Mouse (Mus musculus) forebrain, embryonic 13.5 days (tissue): ENCODE measurements at regions not wholly inside any gene's neighbourhood (a gene's known extent, or its start where the extent isn't known, plus 50 kb on each side); places are given as distances from the start of the nearest gene placed in this dataset.

Experiments used
- ATAC-seq: fragments of 200-750 bp; cut with Nextera tagmentation; 2 replicates; pipeline ENCODE4 v1.8.0; 2017
- H3K27ac ChIP-seq: fragments of 300-500 bp; sonication (generic); 2 replicates; pipeline ENCODE4 v1.5.1; 2015; ENCODE audit warnings: inconsistent platforms, mild to moderate bottlenecking, moderate library complexity
- H3K27me3 ChIP-seq: fragments of 300-500 bp; sonication (generic); 2 replicates; pipeline ENCODE4 v1.6.1; 2015; ENCODE audit warnings: mild to moderate bottlenecking, inconsistent platforms
- H3K36me3 ChIP-seq: fragments of 300-500 bp; sonication (generic); 2 replicates; pipeline ENCODE4 v1.6.1; 2015; ENCODE audit warnings: mild to moderate bottlenecking, inconsistent platforms; ENCODE audit not compliant: poor library complexity, severe bottlenecking
- H3K4me1 ChIP-seq: fragments of 300-500 bp; sonication (generic); 2 replicates; pipeline ENCODE4 v1.6.1; 2015; ENCODE audit warnings: inconsistent platforms
- H3K4me2 ChIP-seq: fragments of 300-500 bp; sonication (generic); 2 replicates; pipeline ENCODE4 v1.6.1; 2015; ENCODE audit warnings: inconsistent platforms, mild to moderate bottlenecking, moderate library complexity
- H3K4me3 ChIP-seq: fragments of 300-500 bp; sonication (generic); 2 replicates; pipeline ENCODE4 v1.5.1; 2015; ENCODE audit warnings: mild to moderate bottlenecking, inconsistent platforms
- H3K9ac ChIP-seq: fragments of 300-500 bp; sonication (generic); 2 replicates; pipeline ENCODE4 v1.6.1; 2015; ENCODE audit warnings: mild to moderate bottlenecking, inconsistent platforms
- H3K9me3 ChIP-seq: fragments of 300-500 bp; sonication (generic); replicated peaks from 2 replicates; pipeline ENCODE4 v1.6.1; 2016; ENCODE audit warnings: inconsistent platforms
- WGBS: fragments of 180-500 bp; shearing (Covaris S2); methylation state at CpG from one replicate; pipeline ENCODE4 v1.1.7; 2015; 5-methylcytosine and 5-hydroxymethylcytosine counted together

DNA sequence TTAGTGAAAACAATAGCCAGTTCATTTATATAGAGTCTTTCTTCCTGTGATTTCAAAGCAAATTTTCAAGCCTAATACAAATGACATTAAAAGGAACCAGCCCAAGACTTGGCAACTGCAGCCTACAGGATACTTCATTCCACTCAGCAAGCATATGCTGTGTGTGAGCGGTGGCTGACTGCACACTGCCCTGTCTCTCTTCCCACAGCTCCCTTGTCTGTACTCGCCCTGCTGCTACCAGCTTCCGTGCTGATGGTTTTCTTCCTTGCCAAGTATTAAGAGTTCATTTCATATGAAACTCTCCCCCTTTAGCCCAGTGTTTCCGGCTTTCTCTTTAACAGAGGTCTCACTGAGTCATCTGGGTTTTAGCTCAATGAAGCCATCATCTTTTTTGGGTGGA is 73.9 kb upstream of the Gm15217 start:
- peaks cover 4% of the 10 kb centered on the region; the same call in 1 of the 2 replicates for H3K4me1 ChIP-seq
- no peak overlapping the region for H3K27ac ChIP-seq
- 69% methylated on average over 4 of the region's 4 CpGs for WGBS
- ATAC-seq = no peak
- no peaks in the 10 kb centered on the region for H3K9me3 ChIP-seq
- H3K27me3 ChIP-seq = no peaks in the 10 kb centered on the region
- no peak overlapping the region for H3K4me3 ChIP-seq
- H3K9ac ChIP-seq = no peak overlapping the region
- no peak overlapping the region for H3K4me2 ChIP-seq
- H3K36me3 ChIP-seq = no peaks in the 10 kb centered on the region

DNA sequence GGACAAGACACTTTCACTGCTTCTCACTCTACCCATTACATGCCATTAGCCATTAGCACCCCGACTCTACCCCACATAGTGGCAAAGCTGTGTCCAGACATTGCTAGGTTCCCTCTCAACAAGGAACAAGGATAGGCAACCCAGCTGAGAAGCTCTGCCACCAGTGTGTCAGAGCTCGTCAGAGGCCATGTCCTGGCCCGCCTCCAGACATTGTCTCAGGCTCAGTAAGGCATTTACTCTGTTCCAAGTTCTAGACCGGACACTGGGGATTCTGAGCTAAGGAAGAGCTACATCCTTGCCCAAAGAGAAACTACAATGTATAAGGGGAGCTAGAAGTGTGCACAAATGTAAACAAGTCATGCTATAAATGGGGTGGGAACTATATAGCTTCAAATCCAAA is 66.2 kb upstream of the Gm15217 start:
- H3K36me3 ChIP-seq = no peaks in the 10 kb centered on the region
- ATAC-seq = no peak
- no peak overlapping the region for H3K9ac ChIP-seq
- 83% methylated on average over 4 of the region's 4 CpGs for WGBS
- H3K4me2 ChIP-seq = no peak overlapping the region
- H3K27ac ChIP-seq = no peak overlapping the region
- H3K4me1 ChIP-seq = no peaks in the 10 kb centered on the region
- no peaks in the 10 kb centered on the region for H3K9me3 ChIP-seq
- no peaks in the 10 kb centered on the region for H3K27me3 ChIP-seq
- no peak overlapping the region for H3K4me3 ChIP-seq

GRCm38 (mm10) chr14:46316521-46316920 is 62.7 kb upstream of the Gm15217 start:
- Histone ChIP-seq H3K9me3 (no peaks in the 10 kb centered on the region), H3K9ac (no peak overlapping the region), H3K27ac (no peak overlapping the region), H3K36me3 (no peaks in the 10 kb centered on the region), H3K4me1 (no peaks in the 10 kb centered on the region), H3K27me3 (no peaks in the 10 kb centered on the region), H3K4me3 (no peak overlapping the region), H3K4me2 (no peak overlapping the region)
- no peak for ATAC-seq
- 87% methylated on average over 5 of the region's 5 CpGs for WGBS

GRCm38 (mm10) chr14:46317406-46318045 is 61.7 kb upstream of the Gm15217 start:
- no peak overlapping the region for H3K9ac ChIP-seq
- 70% methylated on average over 16 of the region's 16 CpGs for WGBS
- no peaks in the 10 kb centered on the region for H3K4me1 ChIP-seq
- ATAC-seq = no peak
- no peaks in the 10 kb centered on the region for H3K9me3 ChIP-seq
- no peak overlapping the region for H3K4me3 ChIP-seq
- no peak overlapping the region for H3K4me2 ChIP-seq
- H3K27ac ChIP-seq = no peak overlapping the region
- H3K36me3 ChIP-seq = no peaks in the 10 kb centered on the region
- no peaks in the 10 kb centered on the region for H3K27me3 ChIP-seq

DNA sequence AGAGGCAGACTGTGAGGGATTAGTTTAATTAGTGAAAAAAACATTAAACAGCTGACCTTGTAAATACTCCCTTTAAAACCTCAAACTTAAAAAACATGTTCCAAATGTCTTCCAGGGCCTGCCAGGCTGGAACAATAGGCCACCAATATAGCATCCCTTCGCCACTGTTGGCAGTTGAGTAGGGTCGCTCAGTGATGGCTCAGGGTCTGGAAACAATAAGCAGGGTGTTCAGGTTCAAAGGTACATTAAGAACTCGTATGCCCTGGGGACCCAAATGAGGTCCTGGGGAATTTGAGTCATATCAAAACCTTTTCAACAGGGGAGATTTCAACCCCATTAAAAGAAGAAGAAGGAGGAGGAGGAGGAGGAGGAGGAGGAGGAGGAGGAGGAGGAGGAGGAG is 51.1 kb upstream of the Gm15217 start:
- no peaks in the 10 kb centered on the region for H3K36me3 ChIP-seq
- no peak for ATAC-seq
- no peaks in the 10 kb centered on the region for H3K4me1 ChIP-seq
- no peak overlapping the region for H3K4me2 ChIP-seq
- H3K4me3 ChIP-seq = no peak overlapping the region
- no peak overlapping the region for H3K9ac ChIP-seq
- WGBS = 33% methylated on average over 3 of the region's 3 CpGs
- no peak overlapping the region for H3K27ac ChIP-seq
- H3K9me3 ChIP-seq = no peaks in the 10 kb centered on the region
- H3K27me3 ChIP-seq = no peaks in the 10 kb centered on the region
